8 mouse cellular contexts compared by ENCODE assay signal in the genomic region with DNA sequence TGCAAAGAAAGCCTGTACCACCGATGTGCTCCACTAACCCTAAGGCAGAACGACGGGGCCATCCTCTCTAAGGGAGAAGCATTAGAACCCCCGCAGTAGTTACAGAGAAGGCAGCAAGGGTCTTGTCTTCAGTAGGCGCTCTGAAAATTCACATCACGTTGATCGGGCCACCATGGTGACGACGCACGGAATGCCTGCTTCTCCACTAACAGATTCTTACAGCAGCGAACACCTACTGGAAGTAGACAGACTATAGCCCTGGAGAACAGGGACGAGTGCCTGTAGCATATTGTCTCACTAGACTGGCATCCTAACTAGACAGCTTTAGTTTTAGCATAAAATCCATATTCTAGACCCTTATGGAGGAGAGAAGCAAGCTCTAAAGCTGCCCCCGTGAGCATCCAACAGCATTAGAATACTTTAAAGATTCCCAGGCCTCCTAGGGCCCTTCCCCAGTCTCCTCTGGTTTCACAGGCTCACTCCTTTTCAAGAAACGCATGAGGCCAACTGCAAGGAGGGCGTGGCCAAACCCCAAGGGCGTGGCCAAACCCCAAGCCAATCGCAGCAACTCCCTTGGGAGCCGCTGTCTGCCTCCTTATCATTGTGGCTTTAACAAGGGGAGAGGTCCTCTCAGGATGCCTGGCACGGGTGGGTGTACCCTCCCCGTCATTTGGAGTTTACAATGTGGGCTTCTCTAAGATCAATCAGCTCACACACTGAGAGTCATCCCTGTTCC.
A peak's percentile ranks its signal among the peaks of the same experiment; 100 is the strongest.
DNase-seq lines count a peak whose midpoint lies in the region; ATAC-seq lines count a peak whose summit lies in the region.

No protein-coding gene starts in this region.

- no peaks in the 10 kb centered on the region for H3K9me3 ChIP-seq in heart, embryonic 15.5 days (replicated peaks)
- H3K9me3 ChIP-seq in forebrain, embryonic 11.5 days (ENCODE audit: control insufficient read depth, low read length) = no peaks in the 10 kb centered on the region
- no peaks in the 10 kb centered on the region for H3K9me3 ChIP-seq in midbrain, embryonic 11.5 days (ENCODE audit: control insufficient read depth, low read length)

- H3K4me1 ChIP-seq in heart, embryonic 15.5 days (replicated peaks) = peaks cover 5% of the 10 kb centered on the region
- peaks cover 10% of the 10 kb centered on the region for H3K4me1 ChIP-seq in forebrain, embryonic 11.5 days (replicated peaks; ENCODE audit: control insufficient read depth, insufficient read depth, low read length)
- peaks cover 6% of the 10 kb centered on the region for H3K4me1 ChIP-seq in midbrain, embryonic 11.5 days (ENCODE audit: control insufficient read depth, insufficient read depth, low read length)

- no peak for ATAC-seq in heart, embryonic 15.5 days (replicated peaks; ENCODE audit: insufficient number of reproducible peaks, insufficient read depth, low FRiP score, low read depth)
- peak; percentile 70 for ATAC-seq in forebrain, embryonic 11.5 days (replicated peaks; ENCODE audit: low FRiP score)
- peak; percentile 65 for ATAC-seq in midbrain, embryonic 11.5 days (ENCODE audit: low FRiP score)

- no peak overlapping the region for H3K4me3 ChIP-seq in heart, embryonic 15.5 days
- H3K4me3 ChIP-seq in forebrain, embryonic 11.5 days (ENCODE audit: low read depth, low read length) = no peak overlapping the region
- H3K4me3 ChIP-seq in midbrain, embryonic 11.5 days (ENCODE audit: low read depth, low read length) = no peak overlapping the region

- peaks cover 17% of the 10 kb centered on the region for H3K27me3 ChIP-seq in heart, embryonic 15.5 days
- H3K27me3 ChIP-seq in forebrain, embryonic 11.5 days (ENCODE audit: control insufficient read depth, insufficient read depth, low read length) = no peaks in the 10 kb centered on the region
- H3K27me3 ChIP-seq in midbrain, embryonic 11.5 days (ENCODE audit: control insufficient read depth, insufficient read depth, low read length) = no peaks in the 10 kb centered on the region

- H3K9ac ChIP-seq in heart, embryonic 15.5 days = no peak overlapping the region
- 0 out of 2 replicates have a peak overlapping the region, but pooled peaks have one; percentile 16 for H3K9ac ChIP-seq in forebrain, embryonic 11.5 days (ENCODE audit: low read length)
- H3K9ac ChIP-seq in midbrain, embryonic 11.5 days (ENCODE audit: low read length) = 0 out of 2 replicates have a peak overlapping the region, but pooled peaks have one; percentile 20

- H3K4me2 ChIP-seq in heart, embryonic 15.5 days = peak overlapping the region; percentile 1; the same call in 1 of the 2 replicates
- H3K4me2 ChIP-seq in forebrain, embryonic 11.5 days (ENCODE audit: low read depth, low read length, severe bottlenecking) = peak overlapping the region; percentile 33; the same call in 1 of the 2 replicates
- peak overlapping the region; percentile 33; the same call in 1 of the 2 replicates for H3K4me2 ChIP-seq in midbrain, embryonic 11.5 days

- H3K27ac ChIP-seq in heart, embryonic 15.5 days = no peak overlapping the region
- H3K27ac ChIP-seq in forebrain, embryonic 11.5 days (ENCODE audit: low read depth, low read length) = no peak overlapping the region
- no peak overlapping the region for H3K27ac ChIP-seq in midbrain, embryonic 11.5 days (ENCODE audit: low read depth, low read length)

- DNase-seq in heart, postnatal 10 days = no peak
- peak; percentile 53 for DNase-seq in R1 (ENCODE audit: low read depth, low spot score)
- DNase-seq in forebrain, embryonic 11.5 days (ENCODE audit: low spot score) = peak; percentile 73
- peak; percentile 94 for DNase-seq in midbrain, embryonic 11.5 days (ENCODE audit: low spot score, missing footprints)
- no peak for DNase-seq in urinary bladder, postnatal 14 days (ENCODE audit: low spot score)
- DNase-seq in urinary bladder, adult 18-20 months (ENCODE audit: low spot score in 2 of 2) = no peak
- no peak for DNase-seq in frontal cortex, postnatal 25 days (ENCODE audit: low spot score in 2 of 2)

- no peaks in the 10 kb centered on the region for H3K36me3 ChIP-seq in heart, embryonic 15.5 days
- H3K36me3 ChIP-seq in forebrain, embryonic 11.5 days (ENCODE audit: control insufficient read depth, insufficient read depth, low read length) = no peaks in the 10 kb centered on the region
- H3K36me3 ChIP-seq in midbrain, embryonic 11.5 days (ENCODE audit: control insufficient read depth, insufficient read depth, low read length) = no peaks in the 10 kb centered on the region

- 9% methylated on average over 20 of the region's 20 CpGs for WGBS in heart, embryonic 15.5 days
- WGBS in forebrain, embryonic 11.5 days = 8% methylated on average over 20 of the region's 20 CpGs
- 5% methylated on average over 20 of the region's 20 CpGs for WGBS in midbrain, embryonic 11.5 days

- intact Hi-C loops in heart, postnatal 10 days (cut with DNase I) = no loop called here

Comparison
In these comparisons a context has a peak if more than half of its experiments do, and no peak if none do; other contexts are left out.
1. DNase-seq: peak in R1 (single experiment), forebrain, embryonic 11.5 days (single experiment) and midbrain, embryonic 11.5 days (single experiment); none in heart, postnatal 10 days (0 of 2), urinary bladder, postnatal 14 days (single experiment), urinary bladder, adult 18-20 months (0 of 2) and frontal cortex, postnatal 25 days (0 of 2).
2. Peak in every context shown above with its lines, with median percentiles within 50 percentile points of each other: H3K4me2 ChIP-seq.